Mouse (Mus musculus) CH12.LX (cell line): ENCODE data around the gene Oaz3. TPM values are rescaled to one million over a fixed set of nuclear protein-coding genes. Genes with fewer than 3 reads are reported as not detected.
A peak's percentile ranks its signal among the peaks of the same experiment; 100 is the strongest.

Experiments
- DNase-seq: peaks from one replicate; pipeline ENCODE4 v3.0.0-alpha.2; 2013; ENCODE audit errors: extremely low read depth
- H3K27ac ChIP-seq: 2 replicates; pipeline ENCODE4 v1.5.1; 2012; ENCODE audit warnings: low read depth, mild to moderate bottlenecking, control low read depth, moderate library complexity; ENCODE audit not compliant: insufficient read depth
- H3K27me3 ChIP-seq: replicated peaks from 2 replicates; pipeline ENCODE3; 2012; ENCODE audit warnings: inconsistent platforms
- H3K36me3 ChIP-seq, 2 experiments: replicated peaks in 1 of 2; 2 replicates each; pipeline versions ENCODE3 to v1.6.1; 2012; ENCODE audit warnings: inconsistent platforms in 1 of 2, low read length in 1 of 2, mild to moderate bottlenecking in 1 of 2, mixed read lengths in 1 of 2, moderate library complexity in 1 of 2; ENCODE audit not compliant: control insufficient read depth in 1 of 2, insufficient read depth in 1 of 2
- H3K4me1 ChIP-seq, 2 experiments: 2 replicates each; pipeline ENCODE4 v1.6.1; 2012; ENCODE audit warnings: inconsistent platforms in 1 of 2, moderate library complexity in 1 of 2; ENCODE audit not compliant: insufficient read depth in 2 of 2, control insufficient read depth in 1 of 2
- H3K4me2 ChIP-seq: 2 replicates; pipeline ENCODE4 v1.6.1; 2012; ENCODE audit warnings: low read depth, mild to moderate bottlenecking, control low read depth; ENCODE audit not compliant: poor library complexity, insufficient read depth, severe bottlenecking
- H3K4me3 ChIP-seq, 3 experiments: fragments of 150-350 bp in 1 of 3; sonication (generic) in 1 of 3; replicated peaks in 1 of 3; 2 replicates each; pipeline versions ENCODE3 to v1.5.1; 2011 to 2012; ENCODE audit warnings: low read depth in 2 of 3, low read length in 2 of 3, mild to moderate bottlenecking in 2 of 3, moderate library complexity in 2 of 3, control low read depth in 1 of 3, improper control_type of control experiment in 1 of 3, inconsistent platforms in 1 of 3, mixed read lengths in 1 of 3; ENCODE audit not compliant: poor library complexity in 1 of 3
- H3K79me2 ChIP-seq: replicated peaks from 2 replicates; pipeline ENCODE4 v1.6.1; 2012; ENCODE audit warnings: mild to moderate bottlenecking, moderate library complexity; ENCODE audit not compliant: control insufficient read depth, poor library complexity, insufficient read depth, severe bottlenecking; ENCODE audit errors: extremely low read depth
- H3K9ac ChIP-seq: 2 replicates; pipeline ENCODE4 v1.6.1; 2012; ENCODE audit warnings: low read depth, mild to moderate bottlenecking, control low read depth, moderate library complexity; ENCODE audit not compliant: insufficient read depth
- H3K9me3 ChIP-seq: replicated peaks from 2 replicates; pipeline ENCODE3; 2012; ENCODE audit warnings: low read length, inconsistent platforms, mixed read lengths
- BHLHE40 ChIP-seq: IDR thresholded peaks from 2 replicates; pipeline ENCODE4 v1.6.1; 2011; ENCODE audit warnings: mild to moderate bottlenecking, low read depth, low read length, improper control_type of control experiment
- E2F4 ChIP-seq: IDR thresholded peaks from 2 replicates; pipeline ENCODE4 v1.6.1; 2011; ENCODE audit warnings: low read depth, low read length, improper control_type of control experiment; ENCODE audit not compliant: insufficient replicate concordance
- GABPA ChIP-seq: IDR thresholded peaks from 2 replicates; pipeline ENCODE4 v1.6.1; 2012; ENCODE audit warnings: low read depth, low read length, improper control_type of control experiment, inconsistent platforms; ENCODE audit not compliant: insufficient replicate concordance
- IRF4 ChIP-seq: IDR thresholded peaks from 2 replicates; pipeline ENCODE4 v1.6.1; 2014; ENCODE audit warnings: low read depth, mild to moderate bottlenecking, inconsistent platforms, low read length, improper control_type of control experiment
- JUN ChIP-seq: IDR thresholded peaks from 2 replicates; pipeline ENCODE4 v1.6.1; 2011; ENCODE audit warnings: low read depth, mild to moderate bottlenecking, low read length, improper control_type of control experiment, moderate library complexity; ENCODE audit not compliant: insufficient read depth
- KAT2A ChIP-seq: IDR thresholded peaks from 2 replicates; pipeline ENCODE4 v1.6.1; 2012; ENCODE audit warnings: low read length, improper control_type of control experiment, inconsistent platforms; ENCODE audit not compliant: insufficient replicate concordance
- MAFK ChIP-seq: IDR thresholded peaks from 2 replicates; pipeline ENCODE4 v1.6.1; 2011; ENCODE audit warnings: low read length, improper control_type of control experiment; ENCODE audit not compliant: insufficient replicate concordance
- MAX ChIP-seq: IDR thresholded peaks from 2 replicates; pipeline ENCODE4 v1.6.1; 2011; ENCODE audit warnings: low read length, improper control_type of control experiment
- MEF2A ChIP-seq: IDR thresholded peaks from 2 replicates; pipeline ENCODE4 v1.6.1; 2014; ENCODE audit warnings: low read depth, mild to moderate bottlenecking, inconsistent platforms, low read length, improper control_type of control experiment, borderline replicate concordance
- MXI1 ChIP-seq: IDR thresholded peaks from 2 replicates; pipeline ENCODE4 v1.6.1; 2011; ENCODE audit warnings: mild to moderate bottlenecking, low read depth, low read length, improper control_type of control experiment
- MYC ChIP-seq: IDR thresholded peaks from 2 replicates; pipeline ENCODE4 v1.6.1; 2011; ENCODE audit warnings: low read depth, mild to moderate bottlenecking, improper control_type of control experiment, low read length
- NELFE ChIP-seq: IDR thresholded peaks from 2 replicates; pipeline ENCODE4 v1.6.1; 2011; ENCODE audit warnings: low read depth, low read length, improper control_type of control experiment
- NRF1 ChIP-seq: IDR thresholded peaks from 2 replicates; pipeline ENCODE4 v1.6.1; 2014; ENCODE audit warnings: low read depth, mild to moderate bottlenecking, inconsistent platforms, low read length, improper control_type of control experiment, moderate library complexity
- POLR2A ChIP-seq: IDR thresholded peaks from 2 replicates; pipeline ENCODE4 v1.6.1; 2011; ENCODE audit warnings: low read depth, mild to moderate bottlenecking, improper control_type of control experiment, low read length
- POLR2AphosphoS2 ChIP-seq: IDR thresholded peaks from 2 replicates; pipeline ENCODE4 v1.6.1; 2011; ENCODE audit warnings: low read depth, low read length, improper control_type of control experiment
- ZC3H11A ChIP-seq: IDR thresholded peaks from 2 replicates; pipeline ENCODE4 v1.6.1; 2012; ENCODE audit warnings: low read depth, mild to moderate bottlenecking, inconsistent platforms, low read length, improper control_type of control experiment
- ZMIZ1 ChIP-seq: IDR thresholded peaks from 2 replicates; pipeline ENCODE4 v1.6.1; 2012; ENCODE audit warnings: low read depth, mild to moderate bottlenecking, inconsistent platforms, low read length, improper control_type of control experiment
- dilution Hi-C: fragments of 300-500 bp; cut with MboI; formaldehyde crosslinking; loops from 2 replicates; pipeline ENCODE4 v1.14.3; 2020; ENCODE audit warnings: low sequenced_read_pairs; ENCODE audit not compliant: extremely low pct_unique_long_range_greater_than_20kb, extremely low pct_ligation_motif_present
- in situ Hi-C: fragments of 300-500 bp; cut with MboI; formaldehyde crosslinking; loops from 3 replicates; pipeline ENCODE4 v1.14.3; 2019; ENCODE audit warnings: low sequenced_read_pairs, low pct_ligation_motif_present, low pct_unique_long_range_greater_than_20kb, mixed read lengths
- polyA plus RNA-seq: library from polyadenylated mRNA; unstranded; fragments of >175 nt; gene quantifications from 2 replicates; pipeline ENCODE4 v1.2.1, GENCODE M21; 2012; ENCODE audit warnings: low read depth; ENCODE audit not compliant: insufficient read length
- total RNA-seq, 2 experiments: library from RNA; depleted of rRNA; stranded (reverse); fragments of 300-350 nt in 1 of 2; fragments of >200 nt in 1 of 2; gene quantifications; 2 replicates each; pipeline ENCODE4 v1.2.3; 2012 to 2014

Oaz3 gene
- total and polyA plus RNA-seq, 3 experiments, result 0.51 to 0.71 TPM; not detected in 1

- H3K4me3 ChIP-seq, result no peak overlapping the region
- in situ Hi-C loops (no loop called here), dilution Hi-C loops (no loop called here)
- TF ChIP-seq BHLHE40 (no peak), MXI1 (0 out of 2 replicates have a peak, but pooled peaks have one; percentile 21), POLR2A (no peak)
- H3K27me3 ChIP-seq, result no peaks in the 10 kb centered on the region
- H3K4me1 ChIP-seq, result peaks cover 4 to 30% of the 10 kb centered on the region in 2 experiments
- no peak for DNase-seq
- no peaks in the 10 kb centered on the region for H3K9me3 ChIP-seq
- no peak overlapping the region for H3K9ac ChIP-seq
- no peaks in the 10 kb centered on the region for H3K79me2 ChIP-seq
- H3K27ac ChIP-seq, result no peak overlapping the region
- peaks cover 0 to 7% of the 10 kb centered on the region in 2 experiments for H3K36me3 ChIP-seq
- H3K4me2 ChIP-seq, result no peak overlapping the region
Observed at GRCm38 (mm10) chr3:94483790-94484439, 40.2 kb upstream of the Oaz3 start.

GRCm38 (mm10) chr3:94482764-94483385, 39.2 kb upstream of the Oaz3 start:
- H3K27ac ChIP-seq, result no peak overlapping the region
- TF ChIP-seq NELFE (no peak), JUN (no peak), KAT2A (no peak), NRF1 (no peak), GABPA (no peak), MEF2A (no peak)
- no peak overlapping the region for H3K4me2 ChIP-seq
- no peak overlapping the region for H3K9ac ChIP-seq
- H3K79me2 ChIP-seq, result no peaks in the 10 kb centered on the region
- no peak overlapping the region for H3K4me3 ChIP-seq
- peaks cover 4 to 30% of the 10 kb centered on the region in 2 experiments for H3K4me1 ChIP-seq
- no peaks in the 10 kb centered on the region for H3K9me3 ChIP-seq
- dilution Hi-C loops, result no loop called here
- peak; percentile 50 for DNase-seq
- H3K27me3 ChIP-seq, result no peaks in the 10 kb centered on the region
- H3K36me3 ChIP-seq, result peaks cover 0 to 5% of the 10 kb centered on the region in 2 experiments
- in situ Hi-C loops, result no loop called here

DNA sequence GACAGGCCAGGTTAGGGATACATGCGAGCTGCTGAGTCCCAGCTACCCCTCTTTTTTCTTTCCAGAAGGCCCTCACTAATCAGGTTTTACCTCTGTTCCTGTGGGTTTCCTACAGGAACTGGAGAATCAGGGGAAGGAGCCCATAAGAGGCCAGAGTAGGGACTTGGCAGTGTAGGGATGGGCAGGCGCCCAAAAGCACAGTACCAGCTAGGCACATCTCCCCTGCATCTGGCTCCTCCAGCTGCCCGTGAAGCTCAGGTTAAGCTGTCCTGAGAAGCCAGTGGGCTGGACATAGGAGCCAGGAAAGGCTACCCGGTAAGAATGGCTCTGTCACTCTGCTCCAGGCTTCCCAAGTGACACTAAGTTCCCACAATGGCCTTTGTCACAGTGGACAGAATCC, 37.7 kb upstream of the Oaz3 start:
- DNase-seq, result no peak
- Histone ChIP-seq H3K79me2 (no peaks in the 10 kb centered on the region), H3K9me3 (no peaks in the 10 kb centered on the region), H3K4me2 (no peak overlapping the region), H3K27ac (no peak overlapping the region), H3K4me1 (peaks cover 0 to 27% of the 10 kb centered on the region in 2 experiments), H3K36me3 (peaks cover 0 to 4% of the 10 kb centered on the region in 2 experiments), H3K9ac (no peak overlapping the region), H3K27me3 (no peaks in the 10 kb centered on the region), H3K4me3 (no peak overlapping the region)
- dilution Hi-C loops, result no loop called here
- TF ChIP-seq BHLHE40 (no peak), ZMIZ1 (no peak), MAFK (no peak), MAX (no peak), MYC (no peak), E2F4 (no peak), POLR2AphosphoS2 (no peak), ZC3H11A (no peak), IRF4 (no peak)
- in situ Hi-C loops, result no loop called here
